Mouse (Mus musculus): ENCODE results near the gene Fcgr4.
"Not testable (repeated sequence)": the region's sequence is repeated elsewhere in the genome, so short reads cannot be mapped to it uniquely, and the experiment has no call there.

Gene Fcgr4

DNA sequence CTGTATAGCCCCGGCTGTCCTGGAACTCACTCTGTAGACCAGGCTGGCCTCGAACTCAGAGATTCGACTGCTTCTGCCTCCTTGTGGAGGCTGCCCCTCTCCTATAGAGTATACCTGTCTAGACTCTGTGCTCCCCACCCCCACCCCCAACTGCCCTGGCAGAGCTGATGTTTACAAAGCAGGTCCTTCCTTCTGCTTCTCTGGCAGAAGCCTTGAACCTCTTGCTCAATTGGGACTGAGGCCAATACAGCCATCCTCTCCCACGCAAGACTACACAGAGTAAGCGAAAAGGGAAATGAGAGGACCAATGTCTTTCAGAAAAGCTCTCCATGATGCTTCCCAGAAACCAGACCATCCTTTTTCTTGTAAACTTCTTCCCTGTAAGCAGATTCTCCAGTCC is 38.5 kb downstream of the Fcgr4 start:
- no peak for DNase-seq (ENCODE audit: low spot score in 2 of 2)

DNA sequence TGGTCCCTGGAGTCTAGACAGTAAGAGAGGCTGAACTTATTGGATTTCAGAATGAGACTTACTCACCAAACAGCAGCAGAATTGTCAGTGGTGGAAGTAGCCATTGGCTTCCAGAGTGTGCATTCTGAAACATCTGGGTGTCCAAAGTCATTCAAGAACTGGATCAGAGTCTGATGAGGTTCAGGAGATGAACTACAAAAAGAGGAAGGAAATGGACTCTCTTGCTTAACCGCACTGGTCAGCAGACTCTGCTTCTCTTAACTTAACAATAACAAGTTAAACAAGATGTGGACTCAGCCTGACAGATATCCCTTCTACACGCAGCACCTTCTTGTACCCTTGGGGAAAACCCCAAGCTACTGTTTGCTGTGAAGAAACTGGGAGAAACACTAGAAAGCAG is 40.5 kb downstream of the Fcgr4 start:
- no peak for DNase-seq (ENCODE audit: low spot score in 2 of 2)

GRCm38 (mm10) chr1:171060392-171060791 is 41.7 kb downstream of the Fcgr4 start:
- no peak for DNase-seq (ENCODE audit: low spot score in 2 of 2)

DNA sequence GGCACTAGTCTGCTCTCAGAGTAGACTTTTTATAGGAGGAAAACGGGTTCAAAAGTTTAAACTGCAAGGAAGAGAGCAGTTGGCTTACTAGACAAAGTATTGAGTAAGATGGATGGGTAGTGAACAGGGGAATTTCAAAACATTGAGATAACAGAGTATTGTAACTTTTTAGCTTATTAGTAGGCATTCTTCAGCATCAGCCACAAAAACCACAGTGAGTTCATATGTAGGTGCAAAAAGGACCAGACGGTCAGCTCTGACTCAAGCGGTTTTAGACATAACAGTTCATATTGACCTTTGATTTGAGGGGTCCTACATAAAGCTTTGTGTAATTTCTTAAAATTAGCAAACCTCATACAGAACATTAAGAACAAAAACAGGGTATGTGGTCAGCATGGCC is 42.8 kb downstream of the Fcgr4 start:
- no peak for DNase-seq (ENCODE audit: low spot score in 2 of 2)

DNA sequence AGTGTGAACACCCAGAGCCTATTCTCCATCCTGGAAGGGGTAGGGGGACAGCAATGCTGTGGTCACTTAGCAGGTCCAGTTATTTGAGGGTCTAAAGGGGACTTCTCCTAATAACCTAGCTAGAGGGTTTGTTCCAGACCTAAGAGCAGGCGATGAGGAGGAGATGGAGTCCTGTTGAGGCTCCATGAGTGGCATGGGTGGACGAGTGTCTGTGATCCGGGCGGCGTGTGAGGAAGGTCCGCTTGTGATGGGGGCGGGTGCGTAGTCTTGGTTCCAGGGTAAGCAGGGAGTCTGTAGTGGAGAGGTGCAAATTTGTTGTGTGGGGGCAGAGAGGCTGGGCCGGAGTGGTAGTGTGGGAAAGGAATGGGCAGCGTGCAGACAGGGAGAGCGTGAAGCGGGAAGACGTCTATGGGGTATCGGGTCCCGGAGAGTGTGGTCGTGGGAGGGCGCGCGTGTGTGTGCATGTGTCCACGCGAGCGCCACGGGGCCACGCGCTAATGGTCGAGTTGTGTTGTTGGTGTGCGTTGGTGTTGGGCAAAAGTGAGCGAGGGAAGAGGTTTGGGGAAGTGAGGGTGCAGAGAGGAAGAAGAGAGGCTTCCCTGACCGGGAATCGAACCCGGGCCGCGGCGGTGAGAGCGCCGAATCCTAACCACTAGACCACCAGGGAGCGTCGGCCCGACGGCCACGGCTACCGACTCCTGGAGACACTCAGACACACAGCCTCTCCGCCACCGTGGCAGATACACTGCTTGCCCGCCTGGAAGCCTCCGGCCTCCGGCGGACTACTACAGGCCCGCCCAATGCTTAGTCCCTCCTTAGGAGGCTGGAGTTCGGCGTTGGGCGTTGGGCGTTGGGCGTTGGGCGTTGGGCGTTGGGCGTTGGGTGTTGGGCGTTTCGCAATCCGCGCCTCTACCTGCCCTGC is 45.1 kb downstream of the Fcgr4 start:
- DNase-seq (ENCODE audit: low spot score in 2 of 2) = peak; percentile 60 to 89

GRCm38 (mm10) chr1:171064491-171065242 is 45.9 kb downstream of the Fcgr4 start, which contains the start of gene Fcgr3:
Gene Fcgr3 (minus strand): TSS chr1:171064935.
- peak; percentile 86 to 96 for DNase-seq (ENCODE audit: low spot score in 2 of 2)

DNA sequence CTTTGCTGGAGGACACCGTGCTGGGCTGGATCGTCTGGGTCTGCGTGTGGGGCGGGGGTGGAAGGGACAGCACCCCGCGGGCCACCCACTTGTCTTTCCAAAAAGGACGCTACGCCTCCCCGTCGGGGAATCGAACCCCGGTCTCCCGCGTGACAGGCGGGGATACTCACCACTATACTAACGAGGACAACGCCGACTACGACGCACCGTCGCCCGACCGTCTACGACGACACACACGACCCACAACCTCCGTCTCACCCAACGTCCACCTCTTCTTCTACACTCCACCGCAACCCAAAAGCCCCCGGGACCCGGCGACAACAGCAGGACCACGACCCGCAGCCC is 46.5 kb downstream of the Fcgr4 start:
- DNase-seq (ENCODE audit: low spot score in 2 of 2) = peak; percentile 83 to 92

- DNase-seq (ENCODE audit: low spot score in 2 of 2) = peak; percentile 63 to 87
Observed at GRCm38 (mm10) chr1:171065768-171066167, 47.0 kb downstream of the Fcgr4 start.

DNA sequence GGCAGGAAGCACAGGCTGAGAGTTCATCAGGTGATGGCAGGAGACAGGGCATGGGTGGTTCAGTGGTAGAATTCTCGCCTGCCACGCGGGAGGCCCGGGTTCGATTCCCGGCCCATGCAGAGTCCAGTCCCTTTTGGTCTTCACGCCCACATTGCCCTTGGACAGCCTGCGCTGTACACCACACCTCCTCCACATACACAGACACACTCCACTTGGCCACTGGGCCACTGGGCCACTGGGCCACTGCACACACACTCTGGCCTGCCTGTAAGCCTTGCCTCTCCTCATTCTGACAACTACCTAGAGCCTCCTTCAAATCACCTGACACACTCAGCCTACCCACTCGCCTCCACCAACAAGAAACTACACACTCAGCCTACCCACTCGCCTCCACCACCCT is 47.9 kb downstream of the Fcgr4 start:
- not testable (repeated sequence) for DNase-seq (ENCODE audit: low spot score in 2 of 2)

DNA sequence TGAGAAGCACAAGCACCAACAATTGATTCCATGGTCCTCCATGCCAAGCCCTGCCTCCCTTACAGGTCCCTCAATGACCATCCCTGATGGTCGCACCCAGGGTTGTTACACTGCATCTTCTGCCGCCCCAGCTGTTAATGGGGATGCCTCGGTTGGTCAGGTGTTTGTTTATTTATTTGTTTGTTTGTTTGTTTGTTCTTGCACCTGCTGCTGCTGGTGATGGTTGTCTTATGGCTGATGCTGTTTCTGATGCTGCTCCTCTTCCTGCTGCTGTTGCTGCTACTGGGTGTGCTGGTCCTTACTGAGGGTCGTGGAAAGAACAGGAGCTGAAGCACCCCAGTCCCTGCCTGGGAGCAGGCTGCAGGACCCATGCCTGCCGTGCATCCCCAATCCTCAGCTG is 49.2 kb downstream of the Fcgr4 start:
- not testable (repeated sequence) for DNase-seq (ENCODE audit: low spot score in 2 of 2)

DNA sequence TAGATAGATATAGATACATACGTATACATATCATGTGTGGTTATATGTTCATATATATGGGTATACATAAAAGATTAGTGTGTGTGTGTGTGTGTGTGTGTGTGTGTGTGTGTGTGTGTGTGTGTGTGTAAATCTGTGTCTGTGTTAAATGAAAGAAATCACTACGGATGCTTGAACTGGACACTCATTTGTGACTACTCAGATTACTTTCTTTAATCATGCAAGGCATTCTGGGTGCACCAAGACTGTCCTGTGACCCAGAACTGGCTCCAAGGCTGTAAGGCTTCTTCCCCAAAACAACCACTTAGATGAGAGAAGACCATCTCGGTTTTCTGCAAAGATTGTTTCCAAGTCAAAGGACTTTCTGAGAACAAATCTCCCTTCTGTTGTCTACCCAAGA is 50.8 kb downstream of the Fcgr4 start:
- DNase-seq (ENCODE audit: low spot score in 2 of 2) = peak in 1 of 2 experiments; percentile 78

DNA sequence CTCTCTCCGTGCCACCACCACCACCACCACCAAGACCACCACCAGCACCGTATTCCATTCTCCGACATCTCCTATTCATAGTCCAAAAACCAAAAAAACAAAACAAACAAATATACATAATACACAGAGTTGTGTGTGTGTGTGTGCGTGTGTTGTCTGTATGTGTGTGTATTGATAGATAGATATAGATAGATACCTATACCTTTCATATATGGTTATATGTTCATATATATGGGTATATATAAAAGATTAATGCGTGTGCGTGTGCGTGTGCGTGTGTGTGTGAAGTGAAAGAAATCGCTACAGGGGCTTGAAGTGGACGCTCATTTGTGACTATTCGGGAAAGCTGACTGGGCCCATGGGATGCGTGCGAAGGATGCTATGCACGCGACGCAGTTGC is 52.2 kb downstream of the Fcgr4 start:
- not testable (repeated sequence) for DNase-seq (ENCODE audit: low spot score in 2 of 2)

DNA sequence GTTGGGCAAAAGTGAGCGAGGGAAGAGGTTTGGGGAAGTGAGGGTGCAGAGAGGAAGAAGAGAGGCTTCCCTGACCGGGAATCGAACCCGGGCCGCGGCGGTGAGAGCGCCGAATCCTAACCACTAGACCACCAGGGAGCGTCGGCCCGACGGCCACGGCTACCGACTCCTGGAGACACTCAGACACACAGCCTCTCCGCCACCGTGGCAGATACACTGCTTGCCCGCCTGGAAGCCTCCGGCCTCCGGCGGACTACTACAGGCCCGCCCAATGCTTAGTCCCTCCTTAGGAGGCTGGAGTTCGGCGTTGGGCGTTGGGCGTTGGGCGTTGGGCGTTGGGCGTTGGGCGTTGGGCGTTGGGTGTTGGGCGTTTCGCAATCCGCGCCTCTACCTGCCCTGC is 53.0 kb downstream of the Fcgr4 start:
- DNase-seq (ENCODE audit: low spot score in 2 of 2) = not testable (repeated sequence)

DNA sequence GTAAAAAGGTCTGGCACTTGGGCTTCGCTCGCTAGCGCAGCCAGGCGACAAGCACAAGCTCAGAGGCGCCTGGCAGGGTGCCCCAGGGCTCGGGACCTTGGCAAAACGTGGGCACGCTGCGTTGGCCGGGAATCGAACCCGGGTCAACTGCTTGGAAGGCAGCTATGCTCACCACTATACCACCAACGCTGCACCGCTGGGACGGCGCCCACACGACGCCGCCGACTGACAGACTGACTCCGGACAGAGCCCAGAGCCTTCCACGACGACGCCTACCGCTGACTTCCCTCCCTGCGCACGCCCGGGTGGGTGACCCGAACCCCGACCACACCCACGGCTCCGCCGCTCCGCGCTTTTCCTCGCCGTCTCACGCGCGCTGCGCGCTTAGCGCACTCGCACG is 53.5 kb downstream of the Fcgr4 start:
- not testable (repeated sequence) for DNase-seq (ENCODE audit: low spot score in 2 of 2)

DNA sequence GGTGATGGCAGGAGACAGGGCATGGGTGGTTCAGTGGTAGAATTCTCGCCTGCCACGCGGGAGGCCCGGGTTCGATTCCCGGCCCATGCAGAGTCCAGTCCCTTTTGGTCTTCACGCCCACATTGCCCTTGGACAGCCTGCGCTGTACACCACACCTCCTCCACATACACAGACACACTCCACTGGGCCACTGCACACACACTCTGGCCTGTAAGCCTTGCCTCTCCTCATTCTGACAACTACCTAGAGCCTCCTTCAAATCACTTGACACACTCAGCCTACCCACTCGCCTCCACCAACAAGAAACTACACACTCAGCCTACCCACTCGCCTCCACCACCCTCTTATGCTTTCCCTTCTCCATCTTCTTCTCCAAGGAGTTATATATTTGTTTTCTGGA is 55.6 kb downstream of the Fcgr4 start:
- peak in 1 of 2 experiments; percentile 77 for DNase-seq (ENCODE audit: low spot score in 2 of 2)

- not testable (repeated sequence) for DNase-seq (ENCODE audit: low spot score in 2 of 2)
Observed at GRCm38 (mm10) chr1:171076176-171076575, 57.5 kb downstream of the Fcgr4 start.

GRCm38 (mm10) chr1:171077192-171077591 is 58.5 kb downstream of the Fcgr4 start:
- DNase-seq (ENCODE audit: low spot score in 2 of 2) = not testable (repeated sequence)

- DNase-seq (ENCODE audit: low spot score in 2 of 2) = peak; percentile 31 to 77
Observed at GRCm38 (mm10) chr1:171077955-171078354, 59.2 kb downstream of the Fcgr4 start.

- not testable (repeated sequence) for DNase-seq (ENCODE audit: low spot score in 2 of 2)
Observed at GRCm38 (mm10) chr1:171078419-171078818, 59.7 kb downstream of the Fcgr4 start.

- not testable (repeated sequence) for DNase-seq (ENCODE audit: low spot score in 2 of 2)
Observed at GRCm38 (mm10) chr1:171079345-171079744, 60.6 kb downstream of the Fcgr4 start.

All from spleen, postnatal 4 days (tissue).